Mouse (Mus musculus): Measurements from ENCODE around the gene Myb. TPM values are rescaled to one million over a fixed set of nuclear protein-coding genes. Genes with fewer than 3 reads are reported as not detected.

Myb gene
- total and polyA plus RNA-seq, 2 experiments from 2014 or later, result 1.0 to 3.2 TPM

- TF ChIP-seq CTCF (IDR thresholded peaks at IDR 0.05), result no peak
- 91% methylated on average over 7 of the region's 7 CpGs for WGBS
- no peak for ATAC-seq (ENCODE audit: low FRiP score)
Measured at GRCm38 (mm10) chr10:21076731-21077130, 84.1 kb downstream of the Myb start.

DNA sequence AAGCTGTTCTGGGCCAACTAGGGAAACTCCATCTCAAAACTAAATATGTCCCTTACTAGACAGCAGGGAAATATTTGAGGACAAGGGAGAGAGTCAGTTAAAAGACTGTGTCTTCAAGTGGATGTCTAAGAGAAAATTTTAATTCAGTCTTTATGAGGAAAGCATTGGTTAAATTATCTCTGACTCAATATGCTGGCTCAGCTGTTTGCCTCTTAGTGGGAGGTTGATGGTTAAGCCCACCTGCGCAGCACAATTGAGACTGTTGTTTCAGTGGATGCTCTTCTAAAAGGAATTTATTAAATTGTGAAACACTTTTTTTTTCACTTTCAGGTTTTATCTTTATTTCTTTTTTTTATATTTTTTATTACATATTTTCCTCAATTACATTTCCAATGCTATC, 84.6 kb downstream of the Myb start:
- Histone ChIP-seq H3K27ac (ENCODE audit: low read depth, low read length) (no peak overlapping the region), H3K36me3 (ENCODE audit: insufficient read depth, low read length) (peaks cover 24% of the 10 kb centered on the region), H3K9ac (replicated peaks; ENCODE audit: low read length, poor library complexity, severe bottlenecking) (no peak overlapping the region), H3K9me3 (ENCODE audit: low read length) (no peaks in the 10 kb centered on the region), H3K27me3 (ENCODE audit: insufficient read depth, low read length) (no peaks in the 10 kb centered on the region), H3K4me3 (ENCODE audit: low read depth, low read length) (no peak overlapping the region), H3K4me2 (ENCODE audit: low read depth, low read length, poor library complexity, severe bottlenecking) (no peak overlapping the region), H3K4me1 (ENCODE audit: insufficient read depth, low read length) (no peaks in the 10 kb centered on the region)
- ATAC-seq (ENCODE audit: low FRiP score) (no peak), DNase-seq (ENCODE audit: low spot score) (no peak)
- 97% methylated on average over 1 of the region's 1 CpGs for WGBS
- TF ChIP-seq CTCF (IDR thresholded peaks at IDR 0.05), result no peak

More at GRCm38 (mm10) chr10:21076731-21077130, 84.1 kb downstream of the Myb start:
- H3K4me2 ChIP-seq (ENCODE audit: low read depth, low read length, poor library complexity, severe bottlenecking), result no peak overlapping the region
- no peak overlapping the region for H3K4me3 ChIP-seq (ENCODE audit: low read depth, low read length)
- peaks cover 24% of the 10 kb centered on the region for H3K36me3 ChIP-seq (ENCODE audit: insufficient read depth, low read length)
- H3K27ac ChIP-seq (ENCODE audit: low read depth, low read length), result no peak overlapping the region
- no peaks in the 10 kb centered on the region for H3K9me3 ChIP-seq (ENCODE audit: low read length)
- H3K27me3 ChIP-seq (ENCODE audit: insufficient read depth, low read length), result no peaks in the 10 kb centered on the region
- no peak for DNase-seq (ENCODE audit: low spot score)
- no peaks in the 10 kb centered on the region for H3K4me1 ChIP-seq (ENCODE audit: insufficient read depth, low read length)
- H3K9ac ChIP-seq (replicated peaks; ENCODE audit: low read length, poor library complexity, severe bottlenecking), result no peak overlapping the region

Other genes with a start within 250 kb of the Myb start
- 304 and 386 TPM in 2 replicates for gene Ahi1, start 208.4 kb downstream of the Myb start, total RNA-seq (2014; rRNA removed)
- gene Ahi1, start 208.4 kb downstream of the Myb start, polyA plus RNA-seq (2015; fragmentation: Nextera tagmentation; extraction: Ambion mirVana), result 189 and 206 TPM in 2 replicates
- gene Hbs1l, start 135.0 kb upstream of the Myb start, total RNA-seq (2014; rRNA removed), result 59.1 and 93.8 TPM in 2 replicates
- 69.3 and 72.2 TPM in 2 replicates for gene Hbs1l, start 135.0 kb upstream of the Myb start, polyA plus RNA-seq (2015; fragmentation: Nextera tagmentation; extraction: Ambion mirVana)
- gene Aldh8a1, start 216.3 kb upstream of the Myb start, total RNA-seq (2014; rRNA removed), result 0.11 TPM in 1 of 2 replicates, not detected in the other
- gene Aldh8a1, start 216.3 kb upstream of the Myb start, polyA plus RNA-seq (2015; fragmentation: Nextera tagmentation; extraction: Ambion mirVana), result not detected in 2 replicates

Measured in midbrain, postnatal 0 days (tissue).